Mouse (Mus musculus) adrenal gland, postnatal 25 days (tissue): ENCODE results near the gene Pdf. TPM values are rescaled to one million over a fixed set of nuclear protein-coding genes. Genes with fewer than 3 reads are reported as not detected.
"Not testable (repeated sequence)": the region's sequence is repeated elsewhere in the genome, so short reads cannot be mapped to it uniquely, and the experiment has no call there.

Source experiments
- DNase-seq: peaks from one replicate; pipeline ENCODE4 v3.0.0; 2021; ENCODE audit warnings: mixed read lengths
- microRNA-seq, 2 experiments: library from miRNA; unstranded; fragments of <30 nt; microRNA quantifications; one replicate each; pipeline ENCODE4 v1.2.0; 2021
- total RNA-seq: library from RNA; stranded (reverse); gene quantifications from 2 replicates; pipeline ENCODE4 v1.2.3, GENCODE M21; 2021

Pdf gene
- total RNA-seq, 1 experiment from 2014 or later: 63.8 TPM

GRCm38 (mm10) chr8:107036626-107037025 lies 11.8 kb downstream of the Pdf start:
- no peak for DNase-seq

DNA sequence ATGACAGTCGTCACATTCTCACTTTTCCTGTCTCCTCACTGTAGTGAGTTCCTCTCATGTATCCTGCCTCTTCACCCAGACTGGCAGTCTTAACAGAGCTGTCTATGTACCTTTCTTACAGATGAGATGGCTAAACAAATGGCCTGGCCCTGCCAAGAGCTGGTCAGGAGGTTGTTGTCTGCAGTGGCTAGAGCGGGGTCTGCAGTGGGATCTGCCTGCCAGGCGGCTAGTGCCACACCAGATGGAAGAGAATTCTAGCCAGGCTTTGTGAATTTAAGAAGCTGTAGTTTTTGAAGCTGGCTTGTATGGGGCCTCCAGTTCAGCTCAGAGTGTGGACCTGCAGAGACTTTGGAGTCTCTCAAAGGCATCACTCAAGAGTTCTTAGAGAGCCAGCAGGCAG lies 12.8 kb downstream of the Pdf start:
- DNase-seq: no peak

GRCm38 (mm10) chr8:107033609-107034008 lies 14.8 kb downstream of the Pdf start:
- not testable (repeated sequence) for DNase-seq

DNA sequence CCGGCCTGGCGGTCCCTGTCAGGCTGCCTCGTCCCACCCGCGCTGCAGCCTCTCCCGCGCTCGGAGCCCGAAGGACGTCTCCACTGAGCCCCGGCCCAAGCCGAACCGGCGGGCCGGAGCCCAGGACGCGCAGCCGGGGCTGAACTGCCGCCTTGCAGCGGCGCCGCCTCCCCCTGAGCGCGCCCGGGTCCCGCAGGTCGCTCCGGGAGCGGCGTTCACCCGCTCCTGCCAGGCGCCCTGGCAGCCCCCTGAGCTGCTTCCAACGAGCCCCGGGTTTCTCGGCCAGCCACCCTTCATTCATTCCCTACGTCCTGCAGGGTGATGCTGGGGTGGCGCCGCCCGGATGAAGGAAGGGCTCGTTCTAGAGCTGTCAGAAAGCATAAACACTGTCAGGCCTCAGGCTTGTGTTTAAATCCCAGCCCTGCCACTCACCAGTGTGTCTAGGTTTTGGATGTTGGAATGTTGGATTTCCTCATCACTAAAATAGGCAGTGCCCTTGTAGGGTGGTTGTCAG lies 16.8 kb downstream of the Pdf start:
- DNase-seq: no peak

DNA sequence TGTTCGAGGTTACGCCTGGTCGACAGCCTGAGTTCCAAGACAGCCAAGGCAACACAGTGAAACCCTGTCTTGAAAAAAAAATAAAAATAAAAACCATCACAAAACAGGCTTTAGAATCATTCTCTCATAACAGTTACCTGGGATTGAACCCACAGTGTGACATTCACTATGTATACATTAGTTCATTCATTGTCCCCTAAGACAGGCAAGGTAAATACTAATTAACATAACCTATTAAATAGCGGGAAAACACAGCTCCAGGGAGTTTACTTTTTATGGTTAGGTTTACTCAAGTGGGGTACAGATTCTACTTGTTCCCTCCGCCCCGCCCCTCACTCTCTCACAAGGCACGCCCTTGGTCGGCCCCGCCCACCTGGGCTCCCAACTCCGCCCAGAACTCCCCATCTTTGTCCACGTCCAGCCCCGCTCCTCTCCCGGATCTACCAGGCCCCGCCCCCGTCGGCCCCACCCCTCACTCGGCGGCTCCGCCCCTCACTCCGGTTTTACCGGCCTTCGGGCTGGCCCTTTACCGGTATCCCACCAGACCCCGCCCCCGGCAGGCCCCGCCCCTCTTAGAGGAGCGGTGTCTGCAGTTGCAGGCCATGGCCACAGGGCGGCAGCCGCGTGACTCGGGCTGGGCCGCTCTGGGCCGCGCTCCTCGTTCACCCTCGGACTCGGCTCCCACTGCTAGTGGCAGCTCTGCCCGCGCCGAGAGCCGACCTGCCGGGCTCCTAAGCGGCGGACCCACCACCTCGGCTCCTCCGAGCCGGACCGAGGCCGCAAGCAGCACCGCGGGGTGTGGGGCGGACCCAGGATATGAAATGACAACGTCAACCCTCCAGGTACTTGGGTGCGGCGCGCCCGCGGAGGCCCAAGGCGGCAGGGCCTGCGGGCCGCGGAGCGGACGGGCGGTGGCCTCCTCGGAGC lies 17.5 kb downstream of the Pdf start, which contains the start of gene Vps4a:
TSS of gene Vps4a (plus strand) at position 573 of the 927 bp plus-strand sequence.
- peak; percentile 98 for DNase-seq

DNA sequence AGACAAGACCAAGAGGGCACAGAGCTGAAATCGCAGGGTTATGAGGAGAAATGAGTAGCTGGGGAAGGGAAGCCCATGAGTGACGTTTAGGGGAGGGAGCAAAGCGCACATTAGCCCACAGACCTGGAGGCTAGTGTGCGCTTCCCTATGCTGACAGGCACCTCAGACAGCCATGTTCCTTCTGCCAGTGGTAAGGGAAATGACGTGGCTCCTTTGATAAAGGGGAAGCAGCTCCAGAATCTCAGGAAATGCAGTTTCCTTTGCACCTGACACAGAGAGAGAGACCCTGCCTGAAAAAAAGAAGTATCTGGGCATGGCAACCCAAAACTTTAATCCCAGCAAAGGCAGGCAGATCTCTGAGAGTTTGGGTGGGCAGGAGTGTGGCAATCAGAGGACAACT lies 18.4 kb downstream of the Pdf start:
- DNase-seq: no peak

DNA sequence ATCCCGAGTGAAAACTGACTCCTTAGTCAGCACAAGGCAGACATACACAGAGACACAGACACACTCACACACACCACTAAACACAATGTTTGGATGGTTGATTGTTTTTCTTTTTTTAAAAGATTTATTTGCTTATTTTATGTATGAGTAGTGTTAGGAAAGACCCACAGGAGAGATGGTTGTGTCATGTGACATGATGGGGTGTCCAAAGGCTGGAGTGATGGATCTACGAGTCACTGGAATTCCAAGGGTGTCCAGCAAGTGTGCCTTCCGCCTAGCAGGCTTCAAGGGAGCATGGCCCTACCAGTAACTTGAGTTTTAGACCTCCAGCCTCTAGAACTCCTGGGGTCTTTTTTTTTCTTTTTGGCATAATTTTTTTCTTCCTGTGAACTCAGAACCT lies 19.1 kb downstream of the Pdf start:
- DNase-seq: no peak

DNA sequence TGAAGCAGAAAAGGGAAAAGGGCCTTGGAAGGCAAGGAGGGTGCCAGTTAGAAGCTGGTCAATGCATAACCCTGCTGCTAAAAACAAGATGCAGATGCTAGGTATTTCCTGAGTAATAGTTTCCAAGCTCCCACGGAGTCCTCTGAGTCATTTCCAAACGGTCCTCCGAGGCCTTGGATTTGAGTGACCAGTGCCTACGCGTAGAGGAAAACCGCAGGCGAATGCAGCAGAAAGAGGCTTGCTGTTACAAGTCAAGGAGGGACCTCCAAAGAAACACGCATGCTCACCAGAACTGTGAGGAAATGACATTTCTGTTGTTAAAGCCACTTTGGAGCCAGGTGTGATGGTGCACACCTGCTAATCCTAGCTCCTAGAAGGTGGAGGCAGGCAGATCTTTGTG lies 24.9 kb downstream of the Pdf start:
- peak; percentile 61 for DNase-seq

- DNase-seq: no peak
Observed at GRCm38 (mm10) chr8:107014915-107015314, 33.5 kb downstream of the Pdf start.

- DNase-seq: no peak
Observed at GRCm38 (mm10) chr8:107012666-107013065, 35.7 kb downstream of the Pdf start.

DNA sequence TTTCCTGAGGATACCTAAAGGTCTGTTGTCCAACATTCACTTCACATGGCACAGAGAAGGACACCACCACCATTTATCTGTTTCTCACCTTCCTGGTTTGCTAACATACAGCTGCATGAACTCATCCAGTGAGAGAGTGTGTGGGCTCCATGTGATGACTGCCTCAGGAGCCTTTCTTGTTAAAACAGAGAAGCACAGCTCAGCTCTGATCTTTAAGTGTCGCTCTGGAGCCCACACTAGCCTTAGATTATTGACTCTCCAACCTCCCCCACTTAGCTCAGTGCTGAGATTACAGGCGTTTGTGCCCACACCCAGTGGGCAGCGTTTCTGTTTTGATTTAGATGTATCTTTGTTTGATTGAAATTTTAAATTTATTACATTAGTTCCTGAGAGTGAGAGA lies 40.6 kb downstream of the Pdf start:
- no peak for DNase-seq

DNA sequence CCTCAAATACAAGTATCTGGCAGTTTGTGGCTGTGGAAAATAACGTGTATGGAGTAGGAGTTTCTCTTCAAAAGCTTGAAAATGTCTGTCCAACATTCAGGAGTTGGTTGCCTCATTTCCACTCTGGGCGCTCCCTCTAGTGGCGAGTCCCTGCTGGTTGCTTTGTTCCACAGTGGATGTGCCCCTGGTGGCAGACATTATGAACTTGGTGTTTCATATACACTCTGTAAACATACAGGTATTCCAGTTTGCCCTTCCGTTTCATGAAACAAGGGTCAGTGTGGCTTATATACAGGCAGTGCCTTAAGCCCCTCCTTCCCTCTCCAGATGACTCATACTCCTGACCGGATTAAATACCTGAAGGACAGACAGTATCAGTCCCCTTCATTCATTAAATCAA lies 45.9 kb downstream of the Pdf start:
- DNase-seq: peak; percentile 89

- no peak for DNase-seq
Observed at GRCm38 (mm10) chr8:106999068-106999467, 49.3 kb downstream of the Pdf start.

- no peak for DNase-seq
Observed at GRCm38 (mm10) chr8:106997416-106997815, 51.0 kb downstream of the Pdf start.

DNA sequence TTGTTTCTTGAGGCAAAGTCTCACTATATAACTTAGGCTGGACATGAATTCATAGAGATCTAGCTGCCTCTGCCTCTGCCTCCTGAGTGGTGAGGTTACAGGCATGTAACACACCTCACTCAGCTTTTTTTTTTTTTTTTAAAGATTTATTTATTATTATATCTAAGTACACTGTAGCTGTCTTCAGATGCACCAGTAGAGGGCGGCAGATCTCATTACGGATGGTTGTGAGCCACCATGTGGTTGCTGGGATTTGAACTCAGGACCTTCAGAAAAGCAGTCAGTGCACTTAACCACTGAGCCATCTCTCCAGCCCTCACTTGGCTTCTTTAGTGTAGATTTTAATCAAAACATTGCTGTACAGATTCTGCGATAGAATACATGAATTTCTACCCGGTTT lies 52.1 kb downstream of the Pdf start:
- not testable (repeated sequence) for DNase-seq

Small RNA genes lying within 50 kb of the gene (microRNA-seq; reads per million reads assigned to microRNA genes)
- gene Mir7075: 1.0 to 1.1 reads per million in 2 experiments

Other genes with a start within 250 kb of the Pdf start
- gene Has3, start 178.4 kb downstream of the Pdf start, total RNA-seq: 0.33 and 0.55 TPM in 2 replicates
- 39.6 and 47.2 TPM in 2 replicates for gene Utp4, start 155.0 kb downstream of the Pdf start, total RNA-seq
- 31.4 and 52.7 TPM in 2 replicates for gene Sntb2, start 112.9 kb downstream of the Pdf start, total RNA-seq
- gene Vps4a, start 17.4 kb downstream of the Pdf start, total RNA-seq: 78.7 and 102 TPM in 2 replicates
- 47.9 and 48.6 TPM in 2 replicates for gene Cog8, start 8.1 kb upstream of the Pdf start, total RNA-seq
- gene Nip7, start 8.3 kb upstream of the Pdf start, total RNA-seq: 44.8 and 45.7 TPM in 2 replicates
- not detected in 2 replicates for gene Tmed6, start 17.0 kb upstream of the Pdf start, total RNA-seq
- gene Terf2, start 47.9 kb upstream of the Pdf start, total RNA-seq: 30.2 and 31.2 TPM in 2 replicates
- 570 and 647 TPM in 2 replicates for gene Cyb5b, start 102.0 kb upstream of the Pdf start, total RNA-seq
- gene Nfat5, start 244.9 kb upstream of the Pdf start, total RNA-seq: 172 and 180 TPM in 2 replicates